Mouse (Mus musculus): ENCODE measurements around the gene Nat10.

The Nat10 gene

GRCm38 (mm10) chr2:103743988-103744387 lies 17.1 kb downstream of the Nat10 start:
- DNase-seq = peak; percentile 50 to 75

GRCm38 (mm10) chr2:103743536-103743935 lies 17.5 kb downstream of the Nat10 start:
- DNase-seq = no peak

- DNase-seq = no peak
Measured at GRCm38 (mm10) chr2:103742821-103743220, 18.2 kb downstream of the Nat10 start.

- DNase-seq = no peak
Measured at GRCm38 (mm10) chr2:103731423-103731822, 29.6 kb downstream of the Nat10 start.

- no peak for DNase-seq
Measured at GRCm38 (mm10) chr2:103730999-103731398, 30.1 kb downstream of the Nat10 start.

- DNase-seq = no peak
Measured at GRCm38 (mm10) chr2:103728027-103728540, 33.0 kb downstream of the Nat10 start.

GRCm38 (mm10) chr2:103724521-103724920 lies 36.5 kb downstream of the Nat10 start:
- no peak for DNase-seq

- no peak for DNase-seq
Measured at GRCm38 (mm10) chr2:103719292-103719646, 41.8 kb downstream of the Nat10 start.

- peak; percentile 83 to 84 for DNase-seq
Measured at GRCm38 (mm10) chr2:103718594-103719291, 42.3 kb downstream of the Nat10 start.

GRCm38 (mm10) chr2:103714412-103714811 lies 46.7 kb downstream of the Nat10 start:
- no peak for DNase-seq

GRCm38 (mm10) chr2:103713831-103714230 lies 47.2 kb downstream of the Nat10 start:
- no peak for DNase-seq

GRCm38 (mm10) chr2:103710849-103711248 lies 50.2 kb downstream of the Nat10 start:
- DNase-seq = peak; percentile 72 to 91

GRCm38 (mm10) chr2:103707056-103707776 lies 53.9 kb downstream of the Nat10 start:
- DNase-seq = no peak

GRCm38 (mm10) chr2:103706226-103706625 lies 54.8 kb downstream of the Nat10 start:
- DNase-seq = peak; percentile 59 to 79

- DNase-seq = peak in 1 of 2 experiments; percentile 18
Measured at GRCm38 (mm10) chr2:103705826-103706225, 55.2 kb downstream of the Nat10 start.

GRCm38 (mm10) chr2:103703865-103704264 lies 57.2 kb downstream of the Nat10 start:
- DNase-seq = peak in 1 of 2 experiments; percentile 13

- DNase-seq = peak in 1 of 2 experiments; percentile 31
Measured at GRCm38 (mm10) chr2:103703336-103703735, 57.7 kb downstream of the Nat10 start.

- peak in 1 of 2 experiments; percentile 25 for DNase-seq
Measured at GRCm38 (mm10) chr2:103700514-103700913, 60.6 kb downstream of the Nat10 start.

GRCm38 (mm10) chr2:103696177-103696576 lies 64.9 kb downstream of the Nat10 start:
- DNase-seq = peak; percentile 54 to 79

GRCm38 (mm10) chr2:103694777-103695563 lies 66.1 kb downstream of the Nat10 start:
- DNase-seq = no peak

GRCm38 (mm10) chr2:103692810-103693209 lies 68.3 kb downstream of the Nat10 start:
- DNase-seq = no peak

- no peak for DNase-seq
Measured at GRCm38 (mm10) chr2:103691278-103691677, 69.8 kb downstream of the Nat10 start.

GRCm38 (mm10) chr2:103690828-103691227 lies 70.2 kb downstream of the Nat10 start:
- no peak for DNase-seq

Data from lung, postnatal 4 days (tissue).